Mouse (Mus musculus) embryonic facial prominence, embryonic 13.5 days (tissue): Measurements from ENCODE around the gene Spsb1. TPM values are rescaled to one million over a fixed set of nuclear protein-coding genes. Genes with fewer than 3 reads are reported as not detected.

Source experiments
- ATAC-seq: fragments of 200-750 bp; cut with Nextera tagmentation; 2 replicates; pipeline ENCODE4 v1.8.0; 2017; ENCODE audit warnings: low read depth; ENCODE audit not compliant: insufficient number of reproducible peaks, insufficient read depth, low FRiP score, low TSS enrichment
- H3K27ac ChIP-seq: fragments of 300-500 bp; sonication (generic); 2 replicates; pipeline ENCODE4 v1.5.1; 2015; ENCODE audit warnings: moderate library complexity, mild to moderate bottlenecking, inconsistent platforms
- H3K27me3 ChIP-seq: fragments of 300-500 bp; sonication (generic); 2 replicates; pipeline ENCODE4 v1.6.1; 2015; ENCODE audit warnings: mild to moderate bottlenecking, inconsistent platforms
- H3K36me3 ChIP-seq: fragments of 300-500 bp; sonication (generic); 2 replicates; pipeline ENCODE4 v1.6.1; 2015; ENCODE audit warnings: mild to moderate bottlenecking, inconsistent platforms
- H3K4me1 ChIP-seq: fragments of 300-500 bp; sonication (generic); 2 replicates; pipeline ENCODE4 v1.6.1; 2015; ENCODE audit warnings: inconsistent platforms
- H3K4me2 ChIP-seq: fragments of 300-500 bp; sonication (generic); 2 replicates; pipeline ENCODE4 v1.6.1; 2015; ENCODE audit warnings: moderate library complexity, mild to moderate bottlenecking, inconsistent platforms
- H3K4me3 ChIP-seq: fragments of 300-500 bp; sonication (generic); 2 replicates; pipeline ENCODE4 v1.5.1; 2015; ENCODE audit warnings: mild to moderate bottlenecking, inconsistent platforms
- H3K9ac ChIP-seq: fragments of 300-500 bp; sonication (generic); 2 replicates; pipeline ENCODE4 v1.6.1; 2015; ENCODE audit warnings: mild to moderate bottlenecking, inconsistent platforms
- H3K9me3 ChIP-seq: fragments of 300-500 bp; sonication (generic); 2 replicates; pipeline ENCODE4 v1.6.1; 2016; ENCODE audit warnings: inconsistent platforms
- WGBS: fragments of 180-500 bp; shearing (Covaris S2); methylation state at CpG from one replicate; pipeline ENCODE4 v1.1.7; 2015; ENCODE audit warnings: mixed read lengths; 5-methylcytosine and 5-hydroxymethylcytosine counted together
- polyA plus RNA-seq: library from polyadenylated mRNA; unstranded; fragments of >200 nt; fragmentation: Nextera tagmentation; extraction: Ambion mirVana; gene quantifications from 2 replicates; pipeline ENCODE4 v1.2.1, GENCODE M21; 2015

The Spsb1 gene
- polyA plus RNA-seq, 1 experiment from 2014 or later, result 12.2 TPM

DNA sequence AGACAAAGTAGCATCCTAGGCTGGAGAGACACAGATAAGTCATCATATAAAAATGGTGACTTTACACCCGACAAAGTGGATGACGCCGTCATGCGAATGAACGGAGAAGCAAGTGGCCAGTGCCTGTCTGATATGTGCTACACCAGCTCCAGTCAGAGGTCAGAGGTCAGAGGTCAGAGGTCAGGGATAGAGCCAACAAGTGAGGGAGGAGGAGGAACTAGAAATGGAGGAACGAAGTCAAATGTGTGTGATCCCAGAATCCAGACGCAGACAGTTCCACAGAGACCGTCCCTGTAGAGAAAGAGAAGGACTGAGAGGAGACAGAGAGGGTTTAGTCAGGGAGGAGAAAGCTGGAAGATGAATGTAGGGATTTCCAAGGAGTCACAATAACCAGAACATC, 103.3 kb downstream of the Spsb1 start:
- WGBS, result 76% methylated on average over 8 of the region's 8 CpGs
- H3K4me1 ChIP-seq, result peaks cover 31% of the 10 kb centered on the region
- no peak overlapping the region for H3K9ac ChIP-seq
- no peaks in the 10 kb centered on the region for H3K27me3 ChIP-seq
- H3K9me3 ChIP-seq, result no peaks in the 10 kb centered on the region
- H3K4me2 ChIP-seq, result no peak overlapping the region
- no peak overlapping the region for H3K4me3 ChIP-seq
- H3K36me3 ChIP-seq, result no peaks in the 10 kb centered on the region
- H3K27ac ChIP-seq, result no peak overlapping the region
- ATAC-seq, result no peak

- Histone ChIP-seq H3K4me1 (peaks cover 23% of the 10 kb centered on the region), H3K9me3 (no peaks in the 10 kb centered on the region), H3K27ac (no peak overlapping the region), H3K4me3 (no peak overlapping the region), H3K9ac (no peak overlapping the region), H3K27me3 (no peaks in the 10 kb centered on the region), H3K36me3 (no peaks in the 10 kb centered on the region), H3K4me2 (no peak overlapping the region)
- WGBS, result 61% methylated on average over 10 of the region's 10 CpGs
- ATAC-seq, result no peak
These were observed 104.2 kb downstream of the Spsb1 start for GRCm38 (mm10) chr4:149850674-149851073.

- Histone ChIP-seq H3K4me1 (peaks cover 25% of the 10 kb centered on the region), H3K4me2 (no peak overlapping the region), H3K9me3 (no peaks in the 10 kb centered on the region), H3K27me3 (no peaks in the 10 kb centered on the region), H3K27ac (no peak overlapping the region), H3K4me3 (no peak overlapping the region), H3K9ac (no peak overlapping the region), H3K36me3 (no peaks in the 10 kb centered on the region)
- no peak for ATAC-seq
- WGBS, result 86% methylated on average over 7 of the region's 7 CpGs
These were observed 104.8 kb downstream of the Spsb1 start for GRCm38 (mm10) chr4:149850045-149850444.

DNA sequence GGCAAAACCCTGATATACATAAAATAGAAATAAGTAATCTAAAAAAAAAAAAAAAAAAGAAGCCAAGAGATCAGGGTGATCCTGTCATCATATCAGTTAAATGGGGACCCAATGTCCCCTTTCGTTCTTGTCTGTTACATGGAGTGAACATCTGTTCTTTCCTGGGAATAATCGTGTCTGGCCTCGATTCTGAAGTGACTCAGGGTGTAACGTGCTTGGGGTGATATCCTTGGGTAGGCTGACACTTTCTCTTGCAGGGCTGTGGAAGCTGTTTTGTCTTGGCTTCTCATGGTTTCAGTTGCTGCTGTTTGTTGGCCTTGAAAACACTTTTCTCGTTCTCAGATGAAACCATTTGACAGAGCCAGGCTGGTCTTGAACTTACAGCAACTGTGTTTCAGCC, 105.8 kb downstream of the Spsb1 start:
- Histone ChIP-seq H3K27me3 (no peaks in the 10 kb centered on the region), H3K4me3 (no peak overlapping the region), H3K9me3 (no peaks in the 10 kb centered on the region), H3K4me1 (peaks cover 21% of the 10 kb centered on the region), H3K27ac (no peak overlapping the region), H3K36me3 (no peaks in the 10 kb centered on the region), H3K9ac (no peak overlapping the region), H3K4me2 (no peak overlapping the region)
- WGBS, result 90% methylated on average over 5 of the region's 5 CpGs
- ATAC-seq, result no peak

GRCm38 (mm10) chr4:149846861-149847631, 107.8 kb downstream of the Spsb1 start:
- no peak overlapping the region for H3K9ac ChIP-seq
- ATAC-seq, result no peak
- H3K36me3 ChIP-seq, result no peaks in the 10 kb centered on the region
- H3K27me3 ChIP-seq, result no peaks in the 10 kb centered on the region
- H3K4me1 ChIP-seq, result peaks cover 25% of the 10 kb centered on the region; the same call in 1 of the 2 replicates
- H3K4me3 ChIP-seq, result no peak overlapping the region
- 74% methylated on average over 22 of the region's 22 CpGs for WGBS
- no peaks in the 10 kb centered on the region for H3K9me3 ChIP-seq
- H3K27ac ChIP-seq, result no peak overlapping the region
- H3K4me2 ChIP-seq, result no peak overlapping the region

Other genes with a start within 250 kb of the Spsb1 start
- 31.8 and 33.7 TPM in 2 replicates for gene Tmem201, start 217.0 kb downstream of the Spsb1 start, polyA plus RNA-seq
- gene Slc25a33, start 180.8 kb downstream of the Spsb1 start, polyA plus RNA-seq, result 12.3 and 13.2 TPM in 2 replicates
- 7.0 and 8.0 TPM in 2 replicates for gene H6pd, start 54.0 kb upstream of the Spsb1 start, polyA plus RNA-seq
- 1.3 and 1.5 TPM in 2 replicates for gene Gpr157, start 132.3 kb upstream of the Spsb1 start, polyA plus RNA-seq
- gene Slc2a5, start 164.2 kb upstream of the Spsb1 start, polyA plus RNA-seq, result 0.76 and 1.1 TPM in 2 replicates
- gene Slc2a7, start 193.9 kb upstream of the Spsb1 start, polyA plus RNA-seq, result not detected in 2 replicates
- gene Car6, start 246.3 kb upstream of the Spsb1 start, polyA plus RNA-seq, result 0.23 TPM in 1 of 2 replicates, not detected in the other